Mouse (Mus musculus): ENCODE data around the gene Galnt10.
"Not testable (repeated sequence)": the region's sequence is repeated elsewhere in the genome, so short reads cannot be mapped to it uniquely, and the experiment has no call there.

Galnt10 gene

DNA sequence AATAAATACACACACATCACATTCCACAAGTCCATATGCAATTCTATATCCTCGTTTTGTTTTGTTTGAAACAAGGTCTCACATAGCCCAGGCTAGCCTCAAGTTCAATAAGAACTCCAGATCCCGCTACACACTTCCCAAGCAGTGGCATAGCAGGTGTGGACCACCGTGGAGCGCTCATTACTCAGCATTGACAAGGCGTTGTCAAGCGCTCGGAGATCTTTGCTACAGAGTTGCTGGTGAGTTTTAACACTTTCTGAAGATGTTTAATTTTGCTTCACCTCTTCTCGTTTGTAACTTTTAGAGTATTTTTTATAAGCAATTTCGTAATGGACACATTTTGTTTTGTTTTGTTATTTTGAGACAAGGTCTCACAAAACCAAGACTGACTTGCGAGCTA lies 154.2 kb downstream of the Galnt10 start:
- DNase-seq: no peak

DNA sequence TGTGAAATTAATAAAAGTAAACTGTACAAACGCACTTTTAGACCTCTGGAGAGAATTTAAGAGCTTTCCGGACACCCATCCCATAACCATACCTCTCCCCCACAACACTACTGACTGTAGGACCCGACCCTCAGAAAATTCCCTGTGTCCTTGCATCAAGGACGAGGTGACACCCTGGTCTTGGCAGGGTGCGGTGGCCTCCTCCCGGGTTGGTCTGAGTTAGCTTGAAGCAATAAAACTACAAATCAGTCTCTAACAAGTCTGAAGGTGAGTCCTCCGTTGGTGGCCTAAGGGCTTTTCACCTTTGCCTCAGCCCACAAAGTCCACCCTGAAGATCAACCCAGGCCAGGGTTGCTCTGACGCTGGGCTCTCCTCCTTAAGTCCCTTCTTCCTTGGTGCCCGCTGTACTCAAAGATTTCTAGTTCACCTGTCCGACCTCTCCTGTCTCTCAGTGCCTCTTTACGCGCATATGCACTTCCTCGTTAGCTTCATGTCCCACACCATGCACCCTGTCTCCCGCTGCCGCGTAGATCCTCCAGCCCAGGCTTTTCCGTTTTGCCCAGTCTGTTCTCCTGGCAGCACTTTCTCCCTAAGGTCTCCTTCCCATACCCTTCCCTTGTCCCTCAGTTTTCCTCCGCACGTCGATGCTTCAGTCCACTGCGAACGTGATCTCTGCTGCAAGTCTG lies 155.2 kb downstream of the Galnt10 start:
- DNase-seq: no peak

DNA sequence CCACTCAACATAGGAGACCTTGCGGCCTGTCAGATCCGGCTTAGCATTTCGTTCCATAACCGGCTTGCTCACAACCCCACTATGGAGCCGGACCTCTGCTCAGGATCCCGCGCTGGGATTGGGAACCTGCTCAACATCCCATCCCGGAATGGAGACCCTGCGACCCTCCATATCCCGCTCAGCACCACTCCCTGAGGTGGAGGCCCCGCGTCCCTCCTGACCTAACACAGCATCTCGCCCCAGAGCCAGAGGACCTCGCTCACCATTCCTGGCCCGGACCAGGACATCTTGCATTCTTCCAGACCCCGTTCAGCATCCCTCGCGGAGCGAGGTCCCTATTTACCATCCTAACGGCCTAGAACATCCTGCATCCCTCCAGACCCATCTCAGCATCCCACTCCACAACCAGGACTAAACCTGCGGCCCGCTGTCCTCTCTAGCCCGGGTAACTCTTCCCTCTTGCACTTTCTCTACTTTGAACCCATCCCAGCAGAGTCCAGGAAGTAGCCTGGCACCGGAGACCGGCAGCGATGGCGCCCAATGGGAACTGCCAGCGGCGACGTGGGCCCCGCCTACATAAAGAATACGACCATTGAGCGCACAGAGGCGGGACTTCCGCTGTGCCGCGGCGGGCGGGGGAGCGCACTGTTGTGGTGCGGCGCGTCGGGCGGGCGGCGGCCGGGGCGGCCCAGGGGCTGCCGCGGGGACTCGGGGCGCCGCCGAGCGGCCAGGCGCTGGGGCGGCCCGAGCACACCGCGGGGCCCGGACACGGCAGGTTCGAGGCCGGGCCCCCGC lies 155.9 kb downstream of the Galnt10 start, which contains the start of gene Sap30l:
Gene Sap30l (plus strand): TSS at position 667 of the 795 bp plus-strand sequence.
- peak; percentile 97 for DNase-seq

DNA sequence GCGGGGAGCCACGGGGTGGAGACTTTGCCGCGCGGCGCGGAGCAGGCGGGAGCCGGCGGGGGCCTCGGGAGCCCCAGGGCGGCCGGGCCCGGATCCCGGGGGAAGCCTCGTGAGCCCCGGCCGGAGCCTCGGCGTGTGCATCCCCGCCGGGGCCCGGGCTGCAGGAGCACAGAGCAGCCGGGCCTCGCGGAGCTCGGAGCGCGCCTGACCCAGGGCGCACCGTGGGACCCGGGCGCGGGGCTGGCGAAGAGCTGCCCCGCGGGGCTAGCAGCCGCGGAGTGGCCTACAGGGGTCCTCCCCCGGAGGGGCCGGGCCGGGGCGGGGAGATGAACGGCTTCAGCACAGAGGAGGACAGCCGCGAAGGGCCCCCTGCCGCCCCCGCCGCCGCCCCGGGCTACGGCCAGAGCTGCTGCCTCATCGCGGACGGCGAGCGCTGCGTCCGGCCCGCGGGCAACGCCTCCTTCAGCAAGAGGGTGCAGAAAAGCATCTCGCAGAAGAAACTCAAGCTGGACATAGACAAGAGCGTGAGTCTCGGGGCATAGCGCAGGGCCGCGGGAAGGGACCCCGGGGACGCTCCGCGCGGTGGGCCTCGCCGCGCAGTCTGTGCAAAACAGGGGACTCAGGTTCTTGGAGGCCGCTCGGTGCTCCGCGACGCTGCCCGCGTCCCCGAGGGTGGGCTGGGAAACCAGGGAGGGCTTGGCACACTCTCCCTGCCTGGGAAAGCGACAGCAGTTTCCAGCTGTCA lies 156.7 kb downstream of the Galnt10 start:
- DNase-seq: peak; percentile 64

DNA sequence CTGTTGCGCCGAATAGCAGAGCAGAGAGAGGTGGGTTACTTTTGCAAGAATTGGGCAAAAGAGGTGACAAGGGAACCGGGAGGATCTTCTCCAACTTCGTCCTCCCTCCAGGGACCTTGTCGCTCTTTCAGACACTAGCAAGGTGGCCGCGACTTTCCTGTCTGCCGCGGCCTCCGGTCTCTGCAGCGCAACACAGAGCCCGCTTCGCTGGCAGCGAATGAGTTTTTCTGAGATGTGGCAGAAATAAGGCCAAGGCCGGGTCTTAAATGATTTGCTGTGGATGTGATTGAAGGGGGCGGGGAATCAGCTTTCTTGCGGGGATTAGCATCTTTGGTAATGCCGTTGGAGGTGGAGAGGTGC lies 157.2 kb downstream of the Galnt10 start:
- DNase-seq: peak; percentile 53

DNA sequence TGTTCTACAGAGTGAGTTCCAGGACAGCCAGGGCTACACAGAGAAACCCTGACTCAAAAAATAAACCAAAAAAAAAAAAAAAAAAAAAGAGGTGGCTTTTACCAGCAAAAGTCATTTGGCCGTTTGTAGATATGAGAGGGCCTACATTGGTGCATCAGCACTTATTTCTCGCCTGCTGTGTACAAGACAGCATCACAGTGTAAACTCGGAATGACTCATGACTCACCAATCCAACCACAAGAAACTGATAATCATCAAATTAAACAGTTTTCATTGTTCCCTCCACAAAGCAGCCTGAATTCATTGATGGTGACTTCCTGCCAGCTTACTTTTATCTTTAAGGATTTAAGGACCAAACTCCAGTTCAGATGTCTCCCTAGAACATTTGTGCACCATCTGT lies 159.8 kb downstream of the Galnt10 start:
- no peak for DNase-seq

DNA sequence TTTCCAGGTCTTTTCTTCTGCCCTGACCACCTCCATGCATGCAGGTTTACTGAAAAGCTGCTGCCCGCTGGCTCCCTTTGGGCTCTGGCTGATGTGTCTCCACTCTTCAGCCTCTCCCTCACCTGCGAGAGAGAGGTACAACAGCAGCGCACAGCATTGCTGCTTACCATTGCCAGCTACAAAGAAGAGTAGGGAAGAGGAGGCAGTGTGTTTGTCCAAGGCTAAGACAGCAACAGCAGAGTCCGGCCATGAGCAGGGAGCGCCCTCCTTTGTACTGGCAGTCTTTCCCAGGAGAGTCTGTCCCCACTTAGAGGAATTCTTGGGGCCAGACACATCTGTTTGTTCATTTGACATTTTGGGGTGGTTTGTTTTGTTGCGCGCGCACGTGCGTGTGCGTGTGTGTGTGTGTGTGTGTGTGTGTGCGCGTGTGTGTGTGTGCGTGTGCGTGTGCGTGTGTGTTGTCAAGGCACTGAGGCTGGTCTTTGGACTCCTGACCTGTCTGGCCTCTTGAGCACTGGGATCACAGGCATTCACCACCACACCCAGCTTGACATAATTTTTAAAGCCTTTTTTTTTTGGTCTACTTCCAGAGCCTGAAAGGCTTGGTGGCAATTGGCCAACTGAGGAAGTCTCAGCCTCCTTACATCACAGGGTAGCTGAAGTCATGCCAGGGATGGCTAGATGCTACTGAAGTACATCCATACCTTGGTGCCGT lies 163.9 kb downstream of the Galnt10 start:
- DNase-seq: no peak

DNA sequence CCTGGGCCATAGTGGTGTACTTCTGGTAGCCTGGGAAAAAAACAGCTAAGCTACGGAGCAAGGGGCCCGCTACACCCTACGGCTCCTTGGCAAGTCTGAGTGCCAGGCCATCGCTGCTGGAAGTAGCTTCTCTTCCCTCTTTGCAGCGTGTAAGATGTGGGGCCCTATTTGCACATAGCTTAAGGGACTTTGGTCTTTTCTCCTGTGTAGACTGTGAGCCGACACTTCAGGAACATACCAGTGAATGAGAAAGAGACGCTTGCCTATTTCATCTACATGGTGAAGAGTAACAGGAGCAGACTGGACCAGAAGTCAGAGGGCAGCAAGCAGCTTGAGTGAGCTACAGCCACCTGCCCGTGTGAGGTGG lies 164.5 kb downstream of the Galnt10 start:
- DNase-seq: no peak

DNA sequence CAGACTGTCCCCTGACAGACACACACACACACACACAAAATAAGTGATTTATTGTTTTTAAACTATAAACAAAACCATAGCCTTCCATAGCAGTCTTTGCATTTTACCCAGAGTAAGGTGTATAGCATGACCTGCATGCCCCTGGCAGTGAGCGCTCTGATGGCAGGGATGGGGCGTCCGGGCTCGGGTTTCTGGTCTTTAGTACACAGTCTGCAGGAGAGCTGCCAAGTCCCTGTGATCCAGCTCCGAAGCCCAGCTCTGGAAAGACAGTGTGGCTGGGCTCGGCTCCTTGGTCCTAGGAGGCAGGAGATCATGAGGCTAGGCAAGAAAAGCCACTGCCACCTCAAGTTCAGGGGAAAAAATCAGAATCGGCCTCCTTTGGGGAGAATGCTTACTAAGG lies 165.8 kb downstream of the Galnt10 start:
- no peak for DNase-seq

DNA sequence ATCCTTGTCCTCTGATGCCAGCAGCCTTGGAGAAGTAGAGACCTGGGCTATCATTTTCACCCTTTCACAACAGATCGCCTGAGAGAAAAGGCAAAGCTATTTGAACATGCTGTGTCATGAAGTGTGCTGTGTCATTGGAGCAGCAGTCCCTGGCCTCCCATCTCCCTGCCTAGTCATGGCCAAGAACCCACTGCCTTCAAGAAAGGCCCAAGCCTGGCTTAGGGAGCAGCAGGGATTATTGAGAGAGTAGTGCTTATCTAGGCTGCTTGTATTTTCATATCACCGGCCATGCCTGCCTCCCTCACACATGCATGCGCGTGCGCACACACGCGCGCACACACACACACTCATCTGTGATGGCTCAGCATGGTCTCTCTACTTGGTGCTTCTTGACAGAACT lies 167.0 kb downstream of the Galnt10 start:
- no peak for DNase-seq

DNA sequence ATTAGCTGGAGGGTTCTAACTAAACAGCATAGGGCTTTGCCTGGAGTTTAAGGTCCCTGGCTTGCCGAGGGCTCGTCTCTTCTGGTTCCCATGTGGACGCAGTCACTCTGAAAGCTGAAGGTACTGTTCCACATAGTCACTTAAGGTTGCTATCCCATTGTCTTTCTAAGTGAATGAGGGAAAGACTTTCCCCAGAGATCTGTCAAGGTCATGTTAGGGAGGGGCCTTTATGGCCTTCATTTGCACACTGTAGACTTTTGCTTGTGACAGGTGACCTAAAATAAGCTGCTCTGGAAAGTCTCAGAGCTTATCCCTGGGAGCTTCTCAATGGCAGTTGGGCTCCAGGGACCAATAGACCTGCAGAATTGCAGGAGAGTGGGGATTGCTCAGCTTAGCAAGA lies 168.4 kb downstream of the Galnt10 start:
- no peak for DNase-seq

DNA sequence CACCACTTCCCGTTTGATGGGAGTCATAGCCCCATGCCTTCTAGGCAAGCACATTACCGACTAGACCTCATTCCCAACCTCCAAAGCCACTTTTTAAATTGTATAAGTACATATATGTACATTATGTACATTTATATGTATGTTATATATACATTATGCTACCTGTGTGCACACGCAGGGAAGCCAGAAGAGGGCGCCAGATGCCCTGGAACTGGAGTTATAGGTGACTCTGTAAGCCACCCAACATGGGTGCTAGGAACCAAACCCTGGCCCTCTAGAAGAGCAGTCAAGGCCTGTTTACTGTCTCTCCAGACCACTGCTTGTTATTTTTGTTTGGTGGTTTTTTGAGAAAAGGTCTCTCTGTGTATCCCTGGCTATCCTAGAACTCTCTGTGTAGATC lies 172.9 kb downstream of the Galnt10 start:
- DNase-seq: no peak

DNA sequence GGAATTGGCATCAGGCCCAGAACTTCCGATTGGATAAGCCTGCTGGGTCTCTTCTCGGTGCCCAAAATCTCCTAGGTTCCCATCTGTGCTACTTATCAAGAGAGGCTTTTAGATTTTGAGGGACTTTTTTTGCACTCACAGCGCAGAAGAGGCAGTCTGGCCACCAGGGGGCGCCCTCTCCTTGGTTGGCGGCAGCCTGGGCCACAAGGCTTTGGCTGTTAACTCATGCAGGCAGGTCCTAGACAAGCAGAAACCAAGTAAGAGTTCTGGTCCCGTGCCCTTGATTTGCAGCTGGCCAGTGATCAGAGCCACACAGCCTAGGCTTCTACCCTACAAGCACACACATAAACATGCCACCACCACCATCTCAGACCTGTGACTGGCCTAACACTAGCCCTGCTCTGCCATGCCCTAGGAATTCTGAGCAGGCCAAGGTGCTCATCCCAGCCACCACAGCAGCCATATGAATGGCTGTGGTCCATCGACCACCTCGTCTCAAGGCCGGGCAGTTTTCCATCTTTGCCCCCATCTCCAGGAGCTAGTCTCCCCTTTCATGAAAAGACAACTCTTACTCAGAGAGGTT lies 174.8 kb downstream of the Galnt10 start:
- peak; percentile 80 for DNase-seq

DNA sequence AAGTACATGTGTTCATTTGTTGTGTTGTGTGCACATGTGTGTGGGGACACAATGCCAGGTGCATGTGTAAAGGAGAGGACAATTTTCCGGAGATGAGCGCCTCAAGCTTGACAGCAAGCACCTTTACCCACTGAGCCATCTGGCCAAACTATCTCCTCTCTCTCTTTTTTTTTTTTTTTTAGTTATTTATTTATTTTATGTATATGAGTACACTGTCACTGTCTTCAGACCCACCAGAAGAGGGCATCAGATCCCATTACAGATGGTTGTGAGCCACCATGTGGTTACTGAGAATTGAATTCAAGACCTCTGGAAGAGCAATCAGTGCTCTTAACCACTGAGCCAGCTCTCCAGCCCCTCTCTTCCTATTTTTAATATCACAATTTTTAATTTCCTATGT lies 177.9 kb downstream of the Galnt10 start:
- DNase-seq: not testable (repeated sequence)

DNA sequence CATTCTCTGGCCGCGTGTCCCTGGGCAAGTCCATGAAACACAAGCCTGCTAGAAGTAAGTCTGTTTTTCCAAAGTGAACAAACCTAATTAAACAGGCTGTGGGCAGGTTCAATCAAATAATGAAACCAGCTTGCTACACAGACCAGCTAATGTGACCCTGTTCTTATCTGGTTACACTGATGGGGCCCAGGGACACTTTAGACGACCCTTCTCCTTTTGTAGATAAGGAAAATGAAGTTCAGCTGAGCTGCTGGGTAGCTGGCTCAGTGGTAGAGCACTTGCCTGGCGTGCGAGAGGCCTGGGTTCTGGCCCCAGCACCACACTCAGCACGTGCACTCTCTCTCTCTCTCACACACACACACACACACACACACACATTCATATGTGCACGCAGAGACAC lies 178.5 kb downstream of the Galnt10 start:
- DNase-seq: no peak

DNA sequence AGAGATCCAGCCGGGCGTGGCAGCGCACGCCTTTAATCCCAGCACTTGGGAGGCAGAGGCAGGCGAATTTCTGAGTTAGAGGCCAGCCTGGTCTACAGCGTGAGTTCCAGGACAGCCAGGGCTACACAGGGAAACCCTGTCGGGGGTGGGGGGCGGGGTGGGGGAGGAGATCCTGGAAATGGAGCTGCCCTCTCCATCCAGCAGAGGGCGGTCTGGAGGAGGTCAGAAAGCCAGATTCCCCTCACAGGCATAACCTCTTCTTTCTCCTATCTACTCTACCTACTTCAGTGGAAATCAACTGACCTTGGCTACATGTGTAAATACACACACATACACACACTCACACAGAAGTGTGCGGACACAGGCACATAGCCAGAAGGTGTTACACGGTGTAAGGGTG lies 180.0 kb downstream of the Galnt10 start:
- not testable (repeated sequence) for DNase-seq

DNA sequence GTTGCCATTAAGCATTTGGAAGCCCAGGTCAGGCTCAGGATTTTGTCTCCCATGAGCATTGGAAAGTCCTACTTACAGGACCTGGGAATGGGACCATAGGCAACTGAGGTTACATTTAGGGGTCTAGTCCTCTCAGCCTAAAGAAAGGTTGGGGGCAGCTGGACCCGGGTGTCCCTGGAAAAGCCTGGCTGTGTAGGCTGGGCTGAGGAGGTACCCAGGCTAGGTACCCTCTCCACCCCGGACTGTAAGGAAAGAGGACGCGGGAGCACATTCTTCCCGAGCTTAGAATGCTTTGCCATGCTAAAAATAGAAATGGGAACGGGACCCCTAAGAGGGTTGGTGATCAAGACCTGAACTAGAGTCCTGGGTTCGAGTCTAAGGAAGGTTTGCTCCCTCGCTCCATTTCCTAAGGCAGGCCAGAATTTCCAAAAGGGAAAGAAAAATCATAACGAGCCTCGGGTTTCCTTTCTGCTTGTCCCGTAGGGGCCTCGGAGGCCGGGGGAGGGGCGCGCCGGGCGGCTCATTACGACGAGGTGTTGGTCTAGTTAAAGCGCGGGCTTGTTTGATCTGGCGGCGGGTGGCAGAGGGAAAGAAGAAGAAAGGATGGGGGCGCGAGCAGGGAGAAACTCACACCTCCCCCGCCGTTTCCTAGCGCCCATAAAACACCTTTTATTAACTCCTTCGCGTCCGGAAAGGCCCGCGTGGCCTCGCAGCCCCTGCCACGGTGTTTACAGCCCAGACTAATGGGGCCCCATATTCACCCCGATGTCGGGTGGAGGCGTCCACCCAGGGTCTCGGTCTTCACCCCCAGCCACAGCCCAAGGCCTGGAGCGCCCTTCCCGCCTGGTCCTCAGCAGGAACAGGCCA lies 182.0 kb downstream of the Galnt10 start:
- peak; percentile 37 for DNase-seq

DNA sequence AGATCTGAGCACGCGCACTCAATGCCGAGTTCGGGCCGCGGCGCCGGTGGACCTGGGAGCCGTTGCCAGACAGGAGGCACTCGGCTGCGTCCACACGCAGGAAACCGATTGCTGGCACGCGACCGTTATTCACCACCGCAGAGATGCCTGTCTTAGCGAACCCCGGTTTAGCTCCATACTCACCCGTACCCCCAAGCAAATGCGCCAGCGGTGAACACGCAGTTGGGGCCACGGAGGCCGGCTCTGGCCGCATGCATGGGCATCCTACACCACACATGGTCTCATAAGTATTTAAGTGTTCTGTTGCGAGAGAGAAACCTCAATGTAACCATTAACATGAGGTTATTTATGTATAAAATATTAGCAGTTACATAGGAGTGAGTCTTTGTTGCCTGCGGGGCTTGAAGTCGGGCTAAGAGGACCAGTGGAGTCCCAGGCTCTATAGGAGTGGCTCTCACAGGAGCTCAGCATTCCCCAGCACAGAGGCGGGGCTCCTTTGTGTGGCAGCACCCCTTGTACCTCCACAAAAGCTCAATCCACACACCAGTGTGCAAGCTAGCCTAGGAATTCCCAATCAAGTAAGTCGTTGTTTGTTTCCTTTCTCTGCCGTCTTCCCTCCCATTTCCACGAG lies 182.8 kb downstream of the Galnt10 start:
- DNase-seq: peak; percentile 43

DNA sequence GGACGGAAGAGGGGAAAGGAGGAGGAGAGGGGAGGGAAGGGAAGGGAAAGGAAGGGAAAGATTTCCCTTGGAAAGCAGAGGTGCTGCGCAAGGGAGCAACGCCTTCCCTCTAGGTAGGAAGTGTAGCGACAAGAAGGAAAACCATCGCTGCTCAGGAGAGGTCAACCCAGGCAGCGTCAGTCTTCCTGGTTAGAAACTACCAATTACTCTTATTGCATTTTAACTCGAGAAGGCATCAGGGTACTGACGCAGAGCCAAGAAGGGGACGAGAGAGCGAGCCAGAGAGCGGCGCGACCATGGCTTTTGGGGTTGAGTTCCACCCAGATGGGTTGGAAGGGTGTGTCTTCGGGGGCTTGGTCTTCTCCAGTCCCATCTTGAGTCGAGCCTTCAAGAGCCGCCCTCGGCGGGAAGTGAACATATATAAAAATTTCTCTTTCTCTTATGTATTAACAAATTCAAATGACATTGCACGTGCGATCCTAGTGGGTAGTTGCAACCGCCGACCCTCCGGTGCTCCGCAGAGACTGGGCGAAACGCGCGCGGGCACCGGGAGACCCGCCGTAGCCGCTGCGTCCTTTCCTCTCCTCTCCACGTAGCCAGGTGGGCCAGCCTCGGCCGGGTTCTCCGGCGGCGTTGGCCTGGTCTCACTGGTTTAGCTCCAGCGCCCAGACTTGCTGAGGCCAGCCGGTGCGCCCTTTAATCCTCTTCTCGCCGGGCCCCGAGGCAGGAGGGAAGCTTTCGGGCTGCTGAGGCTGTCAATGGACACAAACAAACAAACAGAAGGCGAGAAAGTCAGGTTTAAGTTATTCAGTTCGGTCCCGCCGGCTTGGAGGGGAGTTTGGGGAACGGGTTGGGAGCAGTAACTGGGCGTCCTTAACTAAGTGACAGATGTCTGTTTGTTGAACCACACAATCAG lies 184.0 kb downstream of the Galnt10 start:
- peak; percentile 64 for DNase-seq
